Mouse (Mus musculus) thymus, postnatal 25 days (tissue): Measurements from ENCODE around the gene Taldo1.
"Not testable (repeated sequence)": the region's sequence is repeated elsewhere in the genome, so short reads cannot be mapped to it uniquely, and the experiment has no call there.

ENCODE experiments used
- DNase-seq: peaks from one replicate; pipeline ENCODE4 v3.0.0; 2022

The Taldo1 gene

DNA sequence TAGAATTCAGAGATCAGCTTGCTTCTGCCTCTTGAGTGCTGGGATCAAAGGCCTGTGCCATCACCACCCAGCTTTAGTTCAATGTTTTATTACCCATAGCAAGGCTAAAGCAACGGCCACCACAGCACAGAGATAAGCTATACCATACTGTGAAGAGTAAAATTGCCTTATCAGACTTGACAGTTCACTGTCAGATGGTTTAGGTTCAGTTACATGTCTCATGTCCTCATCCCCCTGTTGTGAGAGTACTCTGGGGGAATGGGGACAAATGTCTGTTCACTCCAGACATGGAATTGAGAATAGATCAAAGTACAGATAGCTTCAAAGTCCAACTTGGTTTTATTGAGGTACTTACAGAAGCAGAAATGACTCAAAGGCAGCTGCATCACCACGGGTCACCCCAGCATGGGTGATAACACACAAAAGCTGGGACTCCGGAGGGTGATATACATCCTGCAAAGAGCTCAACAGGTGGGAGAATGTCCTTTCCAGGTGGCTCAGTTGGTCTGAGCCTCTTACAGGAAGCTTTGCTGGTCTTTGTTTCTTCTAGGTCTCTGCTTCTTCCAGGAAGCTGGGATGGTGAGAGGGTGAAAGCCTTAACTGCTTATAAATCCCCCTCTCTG, 3.4 kb upstream of the Taldo1 start:
- no peak for DNase-seq

DNA sequence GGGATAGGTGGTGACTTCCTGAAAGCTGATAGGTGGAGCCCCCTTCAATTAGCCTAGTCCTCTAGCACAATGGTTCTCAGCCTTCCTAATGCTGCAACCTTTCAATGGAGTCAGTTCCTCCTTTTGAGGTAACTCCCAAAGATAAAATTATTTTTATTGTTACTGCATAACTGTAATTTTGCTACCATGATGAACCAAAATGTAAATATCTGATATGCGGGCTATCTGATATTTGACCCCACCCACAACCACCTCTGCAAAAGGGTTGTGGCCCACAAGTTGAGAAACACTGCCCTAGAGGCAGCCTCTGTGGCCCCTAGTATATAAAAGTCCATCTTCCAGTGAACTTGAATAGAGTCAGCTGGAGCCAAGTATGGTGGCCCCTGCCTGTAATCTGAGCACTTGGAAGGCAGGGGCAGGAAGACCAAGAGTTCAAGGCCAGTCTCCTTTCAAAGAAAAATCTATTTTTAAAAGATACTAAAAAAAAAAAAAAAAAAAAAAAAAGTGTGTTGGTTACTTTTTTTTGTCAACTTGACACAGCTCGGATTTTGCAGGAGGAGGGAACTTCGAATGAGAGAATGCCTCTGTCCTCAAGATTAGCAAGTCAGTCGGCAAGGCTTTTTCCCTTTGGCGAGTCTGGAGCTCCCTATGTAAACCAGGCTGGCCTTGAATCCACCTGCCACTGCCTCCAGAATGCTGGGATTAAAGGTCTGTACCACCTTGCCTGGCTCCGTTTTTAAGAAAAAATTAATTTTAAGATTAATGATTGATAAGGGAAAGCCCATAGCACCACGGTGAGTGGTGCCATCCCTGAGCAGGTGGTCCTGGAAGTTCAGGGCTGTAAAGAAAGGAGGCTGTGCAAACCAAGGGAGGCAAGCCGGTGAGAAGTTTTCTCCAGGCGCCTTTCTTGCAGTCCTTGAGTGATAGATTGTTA, 1.4 kb upstream of the Taldo1 start:
- DNase-seq, result no peak

DNA sequence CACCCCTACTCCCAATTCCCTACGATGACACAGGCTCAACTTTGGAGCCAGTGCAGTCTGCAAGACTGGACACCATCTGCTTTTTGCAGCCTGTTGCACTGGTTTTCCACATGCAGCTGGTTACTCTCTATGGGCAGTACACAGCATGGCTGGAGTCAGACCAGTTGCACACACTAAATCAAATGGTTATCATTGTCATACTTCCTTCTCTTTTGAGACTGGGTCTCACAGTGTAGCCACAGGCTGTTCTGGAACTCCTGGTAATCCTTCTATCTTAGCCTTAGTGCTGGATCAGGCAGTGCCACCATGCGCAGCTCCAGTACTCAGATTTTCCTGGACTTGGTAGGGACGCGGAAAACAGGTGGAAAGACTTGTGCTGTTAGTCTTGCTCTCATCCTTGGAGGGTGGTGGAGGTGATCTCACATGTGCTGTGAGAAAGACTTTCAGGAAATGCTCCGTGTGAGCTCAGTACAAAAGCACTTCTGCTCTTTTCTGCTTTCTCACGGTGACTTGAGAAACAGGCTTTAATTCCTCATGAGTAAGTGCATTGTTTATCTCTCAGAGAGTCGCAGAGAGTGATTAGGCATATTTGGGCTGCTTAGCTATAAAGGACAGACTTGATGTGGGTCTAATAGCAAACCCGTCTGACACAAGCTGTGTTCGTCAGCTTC, 688 bp downstream of the Taldo1 start:
- DNase-seq, result no peak

DNA sequence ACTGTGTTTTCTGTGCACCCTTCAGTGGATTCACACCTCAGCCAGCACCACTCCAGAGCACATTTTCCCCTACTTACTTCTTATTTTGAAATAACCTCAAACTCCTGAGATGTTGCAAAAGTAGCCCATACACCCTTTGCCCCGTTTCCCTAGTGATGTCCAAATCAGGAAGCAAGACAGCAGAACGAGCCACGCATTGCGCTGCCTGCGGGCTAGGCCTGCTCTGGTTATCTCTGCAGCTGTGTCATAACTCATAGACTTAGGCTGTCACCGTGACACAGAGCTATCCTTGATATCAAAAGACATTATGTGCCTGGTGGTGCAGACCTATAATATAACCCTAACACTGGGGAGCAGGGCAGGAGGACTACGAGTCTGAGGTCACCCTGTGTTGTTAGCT, 2.2 kb downstream of the Taldo1 start:
- no peak for DNase-seq

DNA sequence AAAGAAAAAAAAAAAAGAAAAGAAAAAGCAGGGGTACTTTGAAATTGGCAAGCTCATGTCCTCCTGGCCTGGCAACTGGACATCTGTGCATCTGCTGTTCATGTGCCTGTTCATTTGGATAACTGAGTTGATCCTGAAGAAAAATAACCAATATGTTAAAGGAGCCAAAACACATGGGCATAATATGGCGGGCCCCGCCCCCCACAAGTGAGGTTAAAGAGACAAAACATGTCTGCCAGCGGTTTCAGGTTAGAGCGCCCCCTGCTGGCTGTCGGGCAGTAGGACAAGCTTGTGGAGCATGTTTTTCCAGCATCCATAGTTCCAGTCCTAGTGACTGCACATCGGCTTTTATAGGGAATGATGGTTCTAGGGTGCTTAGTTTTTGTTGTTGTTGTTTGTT, 2.8 kb downstream of the Taldo1 start:
- peak; percentile 75 for DNase-seq

DNA sequence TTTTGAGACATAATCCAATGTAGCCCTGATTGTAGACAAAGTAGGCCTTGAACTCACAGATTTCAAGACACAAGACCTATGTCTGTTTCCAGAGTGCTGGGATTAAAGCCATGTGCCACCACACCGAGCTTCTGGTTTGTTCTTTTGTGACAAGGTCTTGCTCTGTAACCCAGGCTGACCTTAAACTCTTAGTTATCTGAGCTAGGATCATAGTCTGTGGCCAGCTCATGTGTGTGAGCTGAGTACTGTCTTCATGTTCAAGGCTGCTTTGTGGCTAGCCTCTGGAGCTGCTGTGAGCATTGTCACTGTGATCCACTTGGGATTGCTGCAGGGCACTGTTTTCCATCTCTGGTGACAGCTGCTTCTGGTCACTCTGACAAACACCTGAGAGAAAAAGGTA, 3.3 kb downstream of the Taldo1 start:
- DNase-seq, result no peak

DNA sequence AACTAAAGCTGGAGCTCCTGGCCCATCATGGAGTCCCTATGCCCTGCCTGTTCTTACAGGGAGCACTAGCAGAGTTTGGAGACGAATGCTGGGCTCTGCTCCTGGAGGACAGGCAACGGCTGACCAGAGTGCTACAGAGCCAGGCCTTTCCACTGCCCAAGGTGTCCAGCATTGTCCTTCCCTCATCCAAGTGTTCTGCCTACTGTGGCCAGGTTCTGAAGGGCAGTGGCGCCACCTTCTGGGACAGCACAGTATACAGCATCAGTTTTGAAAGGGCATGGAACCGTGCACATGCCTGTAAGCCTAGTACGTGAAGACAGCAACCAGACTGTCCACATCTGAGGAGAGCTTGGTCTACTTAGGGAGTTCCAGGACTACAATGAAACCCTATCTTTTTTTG, 11.3 kb downstream of the Taldo1 start:
- DNase-seq, result peak; percentile 59

DNA sequence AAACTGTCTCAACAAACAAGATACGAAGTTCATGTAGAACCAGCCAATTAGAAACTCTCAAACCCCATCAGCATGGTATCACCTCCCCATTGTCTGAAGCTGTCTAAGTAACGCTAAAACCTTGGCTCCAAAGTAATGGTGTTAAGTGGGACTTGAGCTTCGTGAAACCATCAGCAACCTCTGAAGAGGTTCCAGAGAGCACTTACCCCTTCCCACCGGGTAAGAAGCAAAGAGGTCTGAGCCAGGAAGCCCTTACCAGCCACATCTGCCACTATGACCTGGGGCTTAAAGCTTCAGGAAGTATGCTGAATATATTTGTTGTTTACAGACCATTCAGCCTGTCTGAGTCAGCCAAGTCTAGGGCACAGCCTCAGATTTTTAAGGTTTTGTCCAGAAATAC, 13.5 kb downstream of the Taldo1 start:
- no peak for DNase-seq

DNA sequence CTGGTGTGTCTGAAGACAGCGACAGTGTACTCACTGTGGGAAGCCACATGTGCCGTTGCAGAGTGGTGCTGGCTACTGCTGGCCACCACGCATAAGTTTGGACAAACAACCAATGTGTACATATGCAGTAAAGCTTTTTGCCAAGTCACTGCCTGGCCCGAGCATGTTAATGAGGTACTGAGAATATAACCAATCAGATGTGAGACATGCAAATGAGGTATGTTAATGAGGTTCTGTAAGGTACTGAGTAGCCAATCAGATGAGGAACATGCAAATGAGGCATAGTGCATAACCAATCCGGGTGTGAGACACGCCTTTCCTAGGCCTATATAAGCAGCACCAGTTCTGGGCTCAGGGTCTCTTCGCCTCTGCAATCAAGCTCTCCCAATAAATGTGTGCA, 15.7 kb downstream of the Taldo1 start:
- not testable (repeated sequence) for DNase-seq

DNA sequence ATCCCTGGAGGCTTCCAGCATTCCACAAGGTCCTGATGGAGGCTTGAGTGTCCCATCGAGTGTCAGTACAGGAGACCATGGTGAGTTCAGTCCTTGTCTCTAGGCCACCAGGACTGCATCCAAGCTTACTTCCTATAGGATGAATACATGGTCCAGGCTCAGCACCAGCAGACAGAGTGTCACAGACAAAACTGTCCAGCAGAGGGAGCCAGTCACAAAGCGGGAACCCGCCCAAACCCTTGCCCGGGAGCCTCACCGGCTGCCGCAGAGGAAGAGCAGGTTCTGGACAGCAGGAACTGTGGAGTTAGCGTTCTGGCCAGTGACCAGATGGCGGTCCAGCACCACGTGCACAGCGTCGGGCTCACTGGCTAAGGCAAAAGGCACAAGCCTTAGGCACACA, 16.8 kb downstream of the Taldo1 start:
- peak; percentile 82 for DNase-seq

DNA sequence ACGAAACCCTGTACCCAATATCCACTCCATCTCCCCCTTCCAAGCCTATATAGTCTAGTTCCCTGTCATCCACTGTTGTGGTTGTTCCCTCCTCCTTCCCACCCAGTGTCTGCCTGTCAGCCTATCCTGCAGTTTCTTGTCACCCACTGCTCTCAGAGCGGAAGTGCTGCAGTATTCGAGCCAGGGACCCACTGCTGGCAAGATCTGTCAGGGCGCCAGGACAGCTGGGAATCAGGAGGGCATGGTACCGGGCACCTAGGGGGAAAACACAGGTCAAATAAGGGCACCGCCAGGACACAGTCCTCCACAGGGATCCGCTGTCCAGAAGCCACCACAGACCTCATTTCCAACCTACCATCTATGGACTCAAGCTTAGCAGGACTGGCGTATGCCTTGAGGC, 18.6 kb downstream of the Taldo1 start:
- no peak for DNase-seq

DNA sequence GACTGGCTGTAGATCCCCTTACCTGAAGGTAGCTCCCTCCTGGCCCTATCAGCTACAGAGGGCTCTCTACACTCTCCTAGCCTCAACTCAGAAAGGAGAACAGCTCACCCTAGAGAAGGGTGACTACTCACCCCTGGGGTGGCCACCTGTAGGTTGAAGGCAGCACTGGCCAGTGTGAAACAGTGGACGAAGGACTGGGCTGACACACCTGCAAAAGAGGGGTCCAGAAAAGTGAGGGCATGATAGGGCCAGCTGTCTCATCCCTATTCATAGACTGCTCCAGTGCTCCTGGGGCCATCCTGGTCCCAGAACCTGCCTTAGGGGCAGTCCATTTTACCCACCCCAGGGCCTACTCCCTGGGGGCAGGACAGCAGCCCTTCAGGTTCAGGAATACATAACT, 19.7 kb downstream of the Taldo1 start:
- DNase-seq, result no peak

DNA sequence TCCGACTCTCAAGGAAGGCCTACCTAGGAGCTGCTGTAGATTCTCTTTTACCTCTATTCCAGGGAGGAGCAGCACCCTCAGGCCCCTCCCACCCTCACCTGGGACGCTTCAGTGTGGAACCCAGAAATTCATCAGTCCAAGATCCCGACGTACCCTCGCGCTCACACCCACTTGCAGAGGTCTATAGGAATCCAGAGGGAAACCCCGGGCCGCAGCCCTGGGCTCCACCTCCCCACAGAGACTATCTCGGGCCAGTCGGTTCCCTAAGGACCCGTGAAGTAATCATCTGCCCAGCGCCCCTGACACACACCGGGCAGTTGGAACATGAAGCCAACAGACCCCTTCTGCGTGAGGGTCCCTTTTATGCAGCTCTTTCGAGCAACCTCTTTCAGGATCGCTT, 21.3 kb downstream of the Taldo1 start:
- DNase-seq, result peak; percentile 19

DNA sequence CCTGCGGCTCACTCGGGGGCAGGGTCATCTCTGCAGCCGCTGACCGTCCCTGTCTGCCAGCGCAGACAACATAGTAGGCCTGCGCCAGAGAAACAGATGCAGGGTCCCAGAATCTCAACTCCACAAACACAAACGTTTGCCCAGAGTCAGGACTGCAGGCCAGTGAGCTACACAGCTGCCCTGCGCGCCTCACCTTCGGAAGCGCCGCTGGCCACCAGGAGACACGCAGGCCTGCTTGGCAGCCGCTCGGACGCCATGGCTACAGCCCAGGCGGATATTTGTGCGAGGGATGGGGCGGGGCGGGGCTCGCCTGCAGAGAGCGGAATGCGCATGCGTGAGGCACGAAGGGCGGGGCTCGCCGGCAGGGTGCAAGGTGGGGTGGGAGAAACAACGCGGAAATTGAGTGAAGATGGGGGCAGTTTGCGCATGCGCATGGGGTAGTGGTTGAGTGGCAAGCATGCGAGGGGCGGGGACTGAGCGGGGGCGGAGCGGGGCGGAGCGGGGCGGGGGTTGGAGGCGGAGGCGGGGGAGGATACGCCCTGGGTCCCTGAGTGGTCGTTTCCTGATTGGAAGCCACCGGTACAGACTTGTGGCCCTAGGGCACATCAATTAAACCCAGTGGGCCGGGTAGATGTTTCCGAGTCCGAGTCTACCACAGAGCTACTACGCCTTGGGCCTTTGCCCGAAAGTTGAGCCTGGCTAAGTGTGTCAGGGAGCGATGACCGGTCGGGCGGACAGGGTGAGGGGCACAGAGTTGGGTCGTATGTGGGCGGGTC, 22.0 kb downstream of the Taldo1 start, which contains the start of gene Gatd1:
Gene Gatd1, minus strand, starts transcription at position 328 of the 776 bp plus-strand sequence.
- peak; percentile 99 for DNase-seq

DNA sequence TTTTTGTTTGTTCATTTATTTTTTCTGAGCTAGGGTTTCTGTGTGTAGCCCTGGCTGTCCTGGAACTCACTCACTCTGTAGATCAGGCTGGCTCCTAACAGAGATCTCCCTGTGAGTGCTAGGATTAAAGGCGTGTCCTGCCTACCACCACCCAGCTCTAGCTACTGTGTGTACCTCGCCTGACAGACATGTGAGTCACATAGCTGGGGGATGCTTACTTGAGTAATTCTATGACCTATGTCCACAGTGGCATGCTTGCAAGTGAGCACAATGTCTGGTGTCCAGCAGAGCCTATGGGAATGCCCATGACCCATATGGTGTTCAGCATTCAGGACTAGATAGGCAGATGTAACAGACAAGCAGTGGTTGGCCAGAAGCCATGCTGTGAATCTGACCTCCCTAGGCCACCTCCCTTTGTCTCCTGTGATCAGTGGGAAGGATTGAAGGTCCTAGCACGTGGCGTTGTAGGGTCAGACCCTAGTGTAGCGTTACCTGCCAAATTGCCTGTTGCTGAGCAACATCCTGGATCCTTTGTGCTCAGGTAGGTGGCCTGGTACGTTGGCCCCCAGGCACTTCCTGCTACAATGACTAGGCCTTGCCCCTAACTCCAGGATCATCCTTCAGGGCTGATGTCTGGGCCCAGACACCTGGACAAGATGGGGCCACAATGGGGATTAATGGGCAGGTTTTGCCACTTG, 24.3 kb downstream of the Taldo1 start:
- no peak for DNase-seq

DNA sequence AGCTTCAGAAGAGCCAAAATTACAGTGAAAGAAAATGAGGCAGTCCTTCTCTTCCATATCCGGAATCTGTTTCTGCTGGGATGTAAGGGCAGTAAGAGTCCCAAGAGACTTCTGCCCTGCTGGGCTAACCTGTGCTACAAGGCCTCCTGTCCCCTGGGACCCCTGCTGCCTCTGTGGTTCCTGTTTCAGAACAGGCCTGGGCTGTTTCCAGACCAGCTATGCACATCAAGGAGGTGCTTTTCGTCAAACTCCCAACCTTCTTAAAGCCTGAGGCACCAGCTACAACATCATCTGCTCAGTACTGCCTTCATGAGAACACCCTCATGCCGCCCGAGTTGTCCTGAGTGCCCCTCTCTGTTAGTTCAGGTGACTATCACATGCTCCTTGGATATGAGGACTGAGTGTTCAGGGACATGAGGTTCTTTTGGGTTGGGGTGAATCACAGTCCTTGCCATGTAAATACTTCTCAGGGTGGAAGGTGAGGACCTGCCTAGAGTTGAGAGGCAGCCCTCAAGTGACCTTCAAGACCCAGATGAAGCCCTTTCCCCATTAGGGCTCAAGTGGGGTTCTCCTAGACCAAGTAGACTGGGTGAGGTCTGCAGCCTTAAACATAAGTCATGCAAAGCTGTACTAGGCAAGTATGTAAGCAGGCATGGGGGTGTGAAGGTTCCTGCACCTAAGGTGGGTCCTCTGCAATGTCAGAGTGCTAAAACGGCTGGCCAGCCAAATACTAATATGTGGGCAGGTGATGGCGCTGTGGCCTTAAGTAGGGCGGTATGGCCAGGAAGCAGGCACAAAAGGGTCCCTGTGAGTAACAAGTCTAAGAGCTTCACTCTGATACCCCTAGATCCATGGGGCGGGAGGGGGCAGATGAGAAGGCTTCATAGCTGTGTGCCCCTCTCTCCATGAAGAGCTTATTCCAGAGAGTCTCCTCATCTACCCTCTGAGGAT, 26.0 kb downstream of the Taldo1 start:
- DNase-seq, result no peak

DNA sequence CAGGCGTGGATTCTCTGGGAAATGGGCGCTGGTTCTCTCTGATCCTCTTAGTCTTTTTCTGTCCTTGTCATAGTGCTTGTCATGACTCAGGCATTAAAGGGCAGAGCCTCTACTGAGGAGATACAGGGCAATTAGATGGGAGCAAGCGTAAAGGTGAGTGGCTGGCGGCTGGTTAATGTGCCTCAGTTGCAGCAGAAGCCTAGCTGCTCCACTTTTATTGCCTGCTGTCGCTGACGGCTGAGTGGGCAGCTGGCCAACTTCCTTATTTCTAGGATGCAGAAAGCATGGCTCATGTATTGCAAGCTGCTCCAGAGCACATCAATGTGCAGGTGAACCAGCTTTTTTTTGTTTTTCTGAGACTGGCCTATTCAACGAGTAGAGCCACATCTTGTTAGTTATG, 27.0 kb downstream of the Taldo1 start:
- DNase-seq, result no peak

DNA sequence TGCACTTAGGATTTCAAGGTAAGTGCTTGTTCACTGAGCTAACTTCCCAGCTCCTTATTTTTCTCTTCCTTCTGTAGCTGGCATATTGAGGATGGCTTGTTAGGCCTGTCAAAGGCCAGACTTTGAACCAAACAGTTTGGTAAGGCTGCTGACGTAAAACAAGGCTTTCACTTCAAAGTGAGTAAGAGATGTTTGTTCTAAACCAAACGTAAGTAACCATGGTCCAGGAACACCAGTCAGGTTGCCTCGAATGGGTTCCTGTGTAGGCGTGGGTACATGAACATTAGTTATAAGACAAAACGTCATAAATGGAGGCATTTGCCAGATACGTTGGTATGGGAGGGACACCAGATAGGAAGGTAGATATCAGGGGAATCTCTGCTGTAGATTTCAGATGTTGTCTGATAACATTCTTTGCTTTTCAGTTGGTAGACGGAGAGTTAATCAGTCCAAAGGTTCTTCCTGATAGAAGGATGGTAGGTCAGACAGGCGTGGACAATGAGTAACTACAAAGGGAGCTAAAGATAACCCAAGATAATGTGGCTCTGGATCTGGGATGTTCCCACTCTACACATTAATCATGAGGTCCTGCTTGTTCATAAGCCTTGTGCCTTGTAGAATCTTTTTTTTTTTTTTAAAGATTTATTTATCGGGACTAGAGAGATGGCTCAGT, 28.2 kb downstream of the Taldo1 start:
- no peak for DNase-seq

DNA sequence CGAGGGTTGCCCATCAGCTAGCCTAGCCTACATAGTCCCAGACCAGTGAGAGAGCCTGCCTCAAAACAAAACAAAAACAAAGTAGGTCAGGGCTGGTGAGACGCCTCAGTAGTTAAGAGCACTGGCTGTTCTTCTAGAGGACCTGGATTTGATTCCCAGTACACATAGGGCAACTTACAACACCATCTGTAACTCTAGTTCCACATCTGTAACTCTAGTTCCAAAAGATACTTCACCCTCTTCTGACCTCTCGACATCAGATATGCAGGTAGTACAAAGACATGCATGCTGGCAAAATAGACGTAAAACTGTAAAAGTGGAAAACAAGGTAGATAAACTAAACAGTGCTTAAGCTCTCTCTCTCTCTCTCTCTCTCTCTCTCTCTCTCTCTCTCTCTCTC, 31.8 kb downstream of the Taldo1 start:
- no peak for DNase-seq

DNA sequence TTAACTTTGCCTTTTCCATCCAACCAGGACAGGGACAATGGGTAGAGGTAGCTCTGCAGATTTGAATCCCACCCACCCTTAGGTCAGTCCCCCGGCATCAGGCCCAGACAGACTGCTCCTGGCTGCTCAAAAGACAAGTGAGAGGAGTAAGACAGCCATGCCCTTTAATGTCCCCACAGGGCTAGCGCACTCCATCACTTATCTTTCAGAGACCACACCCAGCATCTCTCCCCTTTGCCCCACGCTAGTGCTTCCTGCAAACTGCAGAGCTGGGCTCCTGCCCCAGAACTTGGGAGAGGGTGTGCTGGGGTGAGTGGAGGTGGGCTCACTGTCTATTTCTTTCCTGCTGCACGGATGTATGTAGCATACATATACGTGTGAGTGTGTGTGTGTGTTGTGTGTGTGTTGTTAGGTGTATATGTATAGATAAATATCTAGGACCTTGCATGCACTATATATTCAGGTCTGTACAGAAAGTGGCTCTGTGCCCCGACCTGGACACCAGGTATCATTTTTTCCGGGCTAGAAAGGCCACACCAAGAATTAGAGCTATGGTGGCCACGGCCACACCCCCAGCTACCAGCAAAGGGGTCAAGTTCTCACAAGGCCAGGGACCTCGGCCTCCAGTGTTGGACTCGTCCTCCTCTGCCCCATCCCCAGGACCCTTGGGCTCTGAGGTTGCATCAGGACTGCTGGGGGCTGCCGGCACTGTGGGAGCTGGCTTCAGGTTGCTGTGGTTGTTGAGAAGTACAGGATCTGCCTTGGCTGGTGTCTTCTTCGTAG, 35.1 kb downstream of the Taldo1 start:
- no peak for DNase-seq
